Mouse (Mus musculus) ovary, postnatal 36 days (tissue): ENCODE data around the gene Dse.

Experiments used
- DNase-seq: peaks from one replicate; pipeline ENCODE4 v3.0.0; 2022; ENCODE audit warnings: low spot score, mixed read lengths

Dse gene

GRCm38 (mm10) chr10:34131356-34131755 is 76.2 kb downstream of the Dse start:
- DNase-seq = no peak

DNA sequence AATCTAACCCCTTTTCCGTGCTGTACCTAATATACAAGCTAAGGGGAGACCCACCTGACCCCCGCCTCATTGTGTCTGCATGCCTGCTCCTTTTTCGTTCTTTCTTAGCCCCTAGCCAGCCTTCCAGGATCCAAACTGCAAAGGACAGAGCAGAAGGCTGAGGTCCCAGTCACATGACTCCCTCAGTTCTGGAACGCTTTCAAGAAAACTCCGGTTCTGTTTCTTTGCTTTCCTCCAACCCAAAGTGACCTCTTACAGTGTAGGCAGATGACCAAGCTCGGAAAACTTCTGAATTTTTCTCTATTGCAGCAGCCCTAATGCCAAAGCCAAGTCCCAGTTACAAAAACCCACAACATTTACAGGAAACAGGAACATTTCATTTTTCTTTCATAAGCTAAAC is 79.1 kb downstream of the Dse start:
- DNase-seq = no peak

DNA sequence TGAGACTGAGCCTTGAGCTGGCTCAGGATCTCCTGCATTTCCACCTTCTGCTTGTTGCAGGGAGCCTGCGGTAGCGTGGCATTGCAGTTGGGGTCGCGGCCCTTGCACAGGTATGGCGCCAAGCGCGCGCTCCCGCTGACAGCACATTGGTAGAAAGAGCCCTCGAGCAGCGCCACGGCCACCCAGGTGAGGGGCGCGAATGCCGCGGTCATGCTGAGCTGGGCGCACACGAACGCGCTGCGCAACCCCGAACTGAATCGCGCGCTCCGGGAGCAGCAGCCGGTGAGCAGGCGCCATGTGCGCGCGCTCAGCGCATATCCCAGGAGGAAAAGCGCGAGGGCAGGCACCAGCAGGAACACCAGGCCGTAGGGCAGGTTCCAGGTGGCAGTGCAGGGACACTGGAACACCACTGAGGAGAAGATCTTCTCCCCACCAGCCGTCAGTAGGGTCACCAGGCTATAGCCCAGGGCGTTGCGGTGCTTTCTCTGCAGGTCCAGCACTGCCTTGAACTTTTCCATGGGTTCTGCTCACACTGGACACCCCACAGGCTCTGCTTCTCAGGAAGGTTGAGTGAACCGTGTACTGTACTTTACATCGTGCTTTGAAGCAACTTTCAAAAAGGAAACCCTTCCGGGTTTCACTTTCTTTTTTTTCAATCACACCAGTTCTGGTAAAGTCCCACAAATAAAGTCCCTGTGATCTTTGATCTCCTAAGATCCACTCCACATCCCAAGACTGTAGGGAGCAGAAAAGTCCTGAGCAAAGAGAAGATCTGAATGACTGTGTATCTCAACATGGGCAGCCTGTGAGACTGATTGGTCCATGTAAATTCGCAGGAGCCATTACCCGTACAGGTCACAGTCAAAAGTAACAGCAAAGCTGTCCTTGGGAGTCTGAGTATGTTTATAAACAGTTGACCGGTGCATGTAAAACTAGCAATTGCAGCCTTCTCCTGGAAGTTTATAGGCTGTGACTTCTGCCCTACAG is 79.8 kb downstream of the Dse start, which contains the start of gene Calhm6:
Calhm6 (minus strand) TSS at position 593 of the 987 bp plus-strand sequence.
- peak; percentile 48 for DNase-seq

- DNase-seq = no peak
These were observed 89.1 kb downstream of the Dse start for GRCm38 (mm10) chr10:34118421-34118820.

DNA sequence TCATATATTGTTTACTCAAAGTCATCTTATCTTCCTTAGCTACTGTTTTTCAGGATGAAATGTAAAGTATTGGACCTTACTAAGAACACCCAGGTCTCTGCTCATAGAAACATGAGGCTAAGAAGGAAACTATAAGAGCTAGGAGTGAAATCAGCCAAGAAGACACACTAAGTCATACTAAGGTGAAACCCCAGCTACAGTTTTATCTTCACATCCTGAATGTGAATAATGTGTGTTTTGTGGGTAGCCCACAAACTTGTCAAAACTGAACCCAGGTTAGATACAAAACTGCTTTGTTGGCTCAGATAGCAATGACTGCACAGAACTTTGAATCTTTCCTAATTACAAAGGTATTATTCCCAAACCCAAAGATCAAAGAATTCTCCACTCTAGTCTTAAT is 89.7 kb downstream of the Dse start:
- DNase-seq = no peak

DNA sequence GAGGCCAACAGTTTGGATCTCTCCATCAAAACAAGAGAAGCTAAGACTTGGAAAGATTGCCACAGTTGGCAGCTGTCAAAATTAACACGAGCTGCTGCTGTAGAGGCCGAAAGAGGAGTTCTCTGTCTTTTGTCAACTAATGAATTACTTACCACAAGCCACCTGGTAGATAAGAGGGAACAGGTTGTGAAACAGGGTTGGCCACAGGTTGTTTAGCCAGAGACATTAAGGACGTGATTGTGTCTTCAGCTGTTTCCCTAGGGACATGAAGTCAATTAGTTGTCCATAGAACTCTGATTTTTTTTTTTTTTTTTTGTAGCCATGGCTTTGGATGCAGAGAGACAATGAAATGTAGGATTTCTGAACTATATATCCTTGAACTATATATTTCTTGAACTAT is 90.4 kb downstream of the Dse start:
- no peak for DNase-seq

DNA sequence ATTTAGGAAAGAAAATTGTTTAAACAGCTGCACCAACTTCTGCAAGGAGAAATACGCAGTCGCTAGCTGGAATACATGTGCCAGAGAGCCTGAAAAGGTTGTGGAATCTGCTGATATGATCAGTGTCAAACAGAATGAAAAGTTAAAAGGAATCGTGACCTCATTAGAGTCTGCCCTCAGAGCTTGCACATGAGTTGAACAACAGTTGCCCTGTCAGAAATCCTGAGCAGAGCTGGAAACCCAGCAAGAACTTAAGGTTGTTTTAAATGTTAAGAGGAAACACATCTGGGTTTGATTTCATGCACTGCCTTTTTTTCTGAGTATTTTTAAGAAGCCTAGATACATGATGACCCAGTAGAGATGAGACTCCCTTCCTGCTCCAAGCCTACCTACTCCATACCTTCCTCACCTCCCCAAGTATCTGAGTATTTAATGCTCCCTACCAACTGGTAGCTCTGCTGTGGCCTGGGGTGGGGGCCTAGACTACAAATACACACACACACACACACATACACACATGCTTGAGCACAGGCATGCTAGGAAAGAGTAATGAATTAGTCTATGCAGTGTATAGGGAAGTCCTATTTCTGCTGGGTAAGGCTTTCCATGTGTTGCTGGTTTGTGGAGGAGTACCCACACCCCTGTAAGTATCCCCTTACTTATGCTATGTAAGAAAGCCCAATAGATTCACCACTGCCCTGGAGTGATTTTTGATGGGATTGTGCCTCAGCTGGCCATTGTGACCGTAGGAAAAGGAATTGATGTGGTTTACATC is 95.4 kb downstream of the Dse start:
- no peak for DNase-seq

GRCm38 (mm10) chr10:34110863-34111465 is 96.6 kb downstream of the Dse start:
- no peak for DNase-seq
